Mouse (Mus musculus) thymus, postnatal 36 days (tissue): ENCODE data around the gene Scube3.
"Not testable (repeated sequence)": the region's sequence is repeated elsewhere in the genome, so short reads cannot be mapped to it uniquely, and the experiment has no call there.

Source experiments
- DNase-seq, 2 experiments: peaks; one replicate each; pipeline ENCODE4 v3.0.0; 2022; ENCODE audit warnings: mixed read lengths in 2 of 2

Scube3 gene

GRCm38 (mm10) chr17:28180783-28181544, 39.0 kb downstream of the Scube3 start:
- DNase-seq: no peak

DNA sequence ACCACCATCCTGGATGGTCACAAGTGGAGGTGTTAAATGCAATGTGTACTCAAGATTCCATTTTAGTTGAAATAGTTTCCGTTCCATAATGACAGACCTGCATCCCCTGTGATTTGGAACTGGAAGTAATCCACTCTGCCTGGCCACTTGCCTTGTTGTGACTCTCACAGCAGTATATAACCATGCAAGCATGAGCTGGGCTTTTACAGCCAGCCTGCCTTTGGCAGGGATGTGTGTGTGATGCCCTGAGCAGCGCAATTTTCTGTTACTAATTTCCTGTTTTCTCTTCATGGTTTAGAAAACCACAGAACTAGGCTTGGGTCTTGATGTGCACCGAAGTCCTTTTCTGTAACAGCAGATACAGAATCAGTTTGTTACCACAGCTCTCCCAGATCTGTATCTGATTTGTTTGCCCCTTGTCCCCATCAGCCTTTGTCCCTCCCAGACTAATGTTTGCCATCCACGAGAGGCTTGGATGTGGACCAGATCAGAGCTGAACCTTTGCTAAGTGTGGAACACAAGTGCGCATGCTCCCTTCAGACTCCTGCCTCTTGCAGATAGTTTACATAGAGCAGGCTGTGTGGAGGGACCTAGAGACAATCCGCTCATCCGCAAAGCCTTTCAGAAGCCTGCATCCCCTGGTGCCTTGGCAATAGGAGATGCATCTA, 43.2 kb downstream of the Scube3 start:
- DNase-seq: no peak

DNA sequence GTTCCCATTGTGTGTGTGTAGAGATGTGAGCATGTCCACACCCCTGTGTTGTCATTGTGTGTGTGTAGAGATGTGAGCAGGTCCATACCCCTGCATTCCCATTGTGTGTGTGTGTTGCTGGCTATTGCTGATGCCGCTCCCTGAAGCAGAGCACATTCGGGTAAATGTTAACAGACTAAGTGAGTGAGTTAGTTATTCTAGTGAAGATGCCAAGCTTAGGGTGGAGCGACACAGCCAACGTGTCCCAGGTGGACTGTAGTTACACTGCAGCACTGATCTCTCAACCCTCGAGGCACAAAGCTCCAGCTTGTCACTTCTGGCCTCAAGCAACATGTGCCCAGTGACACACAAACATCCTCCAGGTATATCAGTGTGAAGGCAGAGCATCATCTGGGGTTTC, 46.4 kb downstream of the Scube3 start:
- DNase-seq: no peak

- DNase-seq: no peak
These were observed 50.8 kb downstream of the Scube3 start for GRCm38 (mm10) chr17:28192754-28193153.

GRCm38 (mm10) chr17:28193559-28193958, 51.6 kb downstream of the Scube3 start:
- no peak for DNase-seq

GRCm38 (mm10) chr17:28195033-28195432, 53.1 kb downstream of the Scube3 start:
- no peak for DNase-seq

- DNase-seq: peak in 1 of 2 experiments; percentile 10
These were observed 55.7 kb downstream of the Scube3 start for GRCm38 (mm10) chr17:28197646-28198045.

GRCm38 (mm10) chr17:28201982-28202381, 60.0 kb downstream of the Scube3 start:
- no peak for DNase-seq

DNA sequence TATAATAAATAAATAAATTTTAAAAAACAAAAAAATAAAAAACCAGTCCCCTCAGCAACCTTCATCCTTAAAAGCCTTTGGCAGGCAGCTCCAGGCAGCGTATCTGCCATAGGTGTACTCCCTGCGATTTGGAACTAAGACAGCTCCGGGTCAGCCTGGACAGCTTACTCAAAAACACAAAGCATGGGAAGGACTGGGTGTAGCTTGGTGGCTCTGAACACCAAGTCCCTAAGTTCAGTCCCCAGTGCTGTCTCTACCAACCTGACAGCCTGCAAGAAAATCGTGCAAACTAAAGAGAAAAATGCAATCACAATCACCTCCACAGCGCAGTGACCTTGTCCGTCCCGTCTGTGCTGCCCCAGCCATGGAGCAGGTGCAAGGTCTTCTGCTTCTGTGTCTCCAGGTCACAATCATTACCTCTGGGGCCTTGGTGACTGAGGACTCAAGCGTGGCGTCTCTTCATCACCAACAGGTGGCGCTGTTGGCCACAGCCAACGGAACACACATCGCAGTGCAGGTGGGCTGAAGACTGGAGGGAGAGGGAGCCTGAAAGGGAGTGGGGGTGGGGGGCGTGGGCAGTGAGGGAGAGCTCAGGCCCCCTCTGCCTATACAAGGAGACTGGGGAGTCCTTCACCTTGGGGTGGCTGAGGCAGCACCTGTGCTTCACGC, 62.2 kb downstream of the Scube3 start:
- peak; percentile 74 to 79 for DNase-seq

DNA sequence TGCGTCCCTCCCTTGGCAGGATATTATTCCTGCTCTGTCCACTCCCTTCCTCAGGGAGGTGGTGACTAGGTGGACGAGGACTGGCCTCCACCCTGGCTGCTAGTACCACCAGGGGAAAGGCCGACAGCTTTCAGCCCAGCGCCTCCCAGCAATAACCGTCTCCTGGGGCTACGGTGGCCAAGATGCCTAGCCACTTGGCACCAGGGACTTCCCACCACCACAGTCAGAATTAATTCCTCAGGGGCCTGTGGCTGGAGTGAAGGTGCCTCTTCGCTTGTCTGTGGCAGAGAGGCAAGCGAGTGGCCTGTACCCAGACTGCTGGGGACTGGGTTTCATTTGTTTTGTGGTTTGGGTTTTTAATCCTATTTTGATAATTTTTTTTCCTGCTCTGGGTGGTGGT, 63.5 kb downstream of the Scube3 start:
- DNase-seq: peak in 1 of 2 experiments; percentile 32

DNA sequence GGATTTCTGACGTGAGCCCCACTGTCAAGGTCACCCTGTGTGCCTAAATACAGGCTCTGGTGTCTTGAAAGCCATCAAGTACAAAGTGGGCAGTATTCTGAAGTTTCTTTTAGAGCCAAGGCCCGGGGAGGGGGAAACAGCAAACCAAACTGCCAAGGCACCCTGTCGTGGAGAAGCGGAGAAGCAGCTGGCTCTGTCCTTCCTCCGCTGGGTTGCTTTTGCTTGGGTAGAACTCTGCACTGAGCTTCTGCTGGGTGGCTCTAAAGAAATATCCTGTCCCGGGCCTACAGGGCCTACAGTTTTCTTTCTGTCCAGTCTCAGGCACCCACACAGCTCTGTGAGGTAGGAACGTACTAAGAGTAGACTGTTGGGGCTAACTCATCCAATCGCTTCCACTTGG, 65.2 kb downstream of the Scube3 start:
- DNase-seq: peak in 1 of 2 experiments; percentile 70

- peak; percentile 88 to 91 for DNase-seq
These were observed 65.8 kb downstream of the Scube3 start, which contains the start of gene Def6 for GRCm38 (mm10) chr17:28207591-28208313. TSS of gene Def6 (plus strand) at chr17:28207778.

DNA sequence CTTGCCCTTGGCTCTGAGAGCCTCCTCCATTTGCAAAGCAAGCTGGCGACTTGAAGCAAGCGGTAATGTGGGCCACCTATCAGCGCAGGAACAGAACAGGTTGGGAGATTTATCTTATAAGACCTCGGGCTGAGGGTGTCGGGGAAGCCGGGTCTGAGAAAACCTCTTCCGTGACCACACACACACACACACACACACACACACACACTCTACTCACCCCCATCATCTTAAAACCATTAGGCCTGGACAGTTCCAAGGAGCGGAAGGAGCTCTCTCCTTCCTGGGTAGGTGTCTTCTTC, 66.3 kb downstream of the Scube3 start:
- no peak for DNase-seq

- peak; percentile 40 to 57 for DNase-seq
These were observed 67.6 kb downstream of the Scube3 start for GRCm38 (mm10) chr17:28209457-28210110.

- DNase-seq: peak; percentile 77 to 87
These were observed 70.0 kb downstream of the Scube3 start for GRCm38 (mm10) chr17:28211921-28212341.

- DNase-seq: peak in 1 of 2 experiments; percentile 22
These were observed 70.5 kb downstream of the Scube3 start for GRCm38 (mm10) chr17:28212391-28212790.

DNA sequence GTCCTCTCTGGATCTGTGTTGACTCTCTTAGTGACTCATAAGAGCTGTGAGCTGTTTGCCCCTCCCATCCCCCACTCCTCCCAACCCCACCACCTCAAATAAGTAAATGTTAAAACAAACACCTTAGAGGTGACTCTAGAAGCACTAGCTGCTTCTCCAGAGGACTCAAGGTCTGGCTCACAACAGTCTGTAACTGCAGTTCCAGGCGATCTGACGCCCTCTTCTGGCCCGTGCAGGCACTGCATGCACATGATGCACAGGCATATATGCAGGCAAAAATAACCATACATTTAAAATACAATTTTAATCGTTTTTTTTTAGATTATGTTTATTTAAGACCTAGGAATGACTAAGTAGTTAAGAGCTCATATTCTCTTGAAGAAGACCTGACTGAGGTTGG, 71.3 kb downstream of the Scube3 start:
- no peak for DNase-seq

GRCm38 (mm10) chr17:28216791-28217190, 74.8 kb downstream of the Scube3 start:
- DNase-seq: no peak

DNA sequence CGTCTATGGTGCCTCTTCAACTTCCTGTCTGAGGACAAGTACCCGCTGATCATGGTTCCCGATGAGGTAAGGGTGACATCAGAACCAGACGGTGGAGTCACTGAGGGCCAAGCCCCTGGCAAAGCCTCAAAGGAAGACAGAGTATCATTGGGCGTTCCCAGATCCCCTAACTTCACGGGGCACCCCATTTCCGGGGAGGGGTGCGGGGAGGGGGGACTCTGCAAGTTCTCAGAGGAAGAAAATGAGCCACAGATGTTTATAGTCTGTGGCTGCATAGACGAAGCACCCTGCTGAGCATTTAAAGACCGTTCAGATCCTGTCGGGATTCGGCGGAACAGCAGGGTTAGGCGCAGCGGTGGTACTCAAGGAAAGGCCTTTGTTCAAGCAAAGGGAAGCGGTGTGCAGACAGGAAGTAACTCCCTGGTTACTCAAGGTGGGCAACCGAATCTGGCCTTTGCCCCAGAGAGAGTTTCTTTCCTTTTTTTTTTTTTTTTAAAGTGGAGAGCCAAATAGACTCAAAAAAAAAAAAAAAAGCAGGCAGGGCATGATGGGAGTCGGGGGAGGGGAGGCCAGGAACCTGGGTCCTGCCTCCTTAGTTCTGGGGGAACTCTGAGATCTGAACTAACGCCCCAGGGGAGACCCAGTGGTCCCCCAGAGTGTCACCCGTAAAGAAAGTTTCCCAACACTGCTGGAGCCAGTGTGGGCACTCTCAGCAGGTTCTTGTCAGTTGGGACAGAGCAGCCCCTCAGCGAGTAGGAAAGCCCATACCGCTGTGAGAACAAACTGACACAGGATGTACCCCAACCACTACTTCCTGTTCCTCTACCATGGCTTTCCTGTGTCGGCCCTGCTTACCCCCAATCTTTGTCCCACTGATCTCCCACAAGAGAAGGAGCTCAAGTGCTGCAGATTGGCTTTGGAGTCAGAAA, 76.0 kb downstream of the Scube3 start:
- DNase-seq: peak; percentile 81 to 89

GRCm38 (mm10) chr17:28222463-28222862, 80.5 kb downstream of the Scube3 start:
- not testable (repeated sequence) for DNase-seq
